Mouse (Mus musculus) embryonic fibroblast, embryonic 13.5 days (primary cell): ENCODE data around the gene Epb41l2. TPM values are rescaled to one million over a fixed set of nuclear protein-coding genes. Genes with fewer than 3 reads are reported as not detected.

Experiments
- H3K27ac ChIP-seq: 2 replicates; pipeline ENCODE4 v1.5.1; 2012; ENCODE audit warnings: low read length, control low read depth, inconsistent platforms; ENCODE audit not compliant: insufficient read depth
- H3K4me1 ChIP-seq: 2 replicates; pipeline ENCODE4 v1.6.1; 2011; ENCODE audit warnings: low read length; ENCODE audit not compliant: control insufficient read depth, insufficient read depth
- H3K4me3 ChIP-seq: 2 replicates; pipeline ENCODE4 v1.5.1; 2011; ENCODE audit warnings: mild to moderate bottlenecking, control low read depth, low read length; ENCODE audit not compliant: insufficient read depth
- CTCF ChIP-seq: IDR thresholded peaks from 2 replicates; pipeline ENCODE4 v1.5.1; 2011; ENCODE audit warnings: mild to moderate bottlenecking, control low read depth, low read length, moderate library complexity, borderline replicate concordance; ENCODE audit not compliant: insufficient read depth
- POLR2A ChIP-seq: IDR thresholded peaks from 2 replicates; pipeline ENCODE4 v1.6.1; 2011; ENCODE audit warnings: low read depth, mild to moderate bottlenecking, control low read depth, low read length, moderate library complexity
- polyA plus RNA-seq: library from polyadenylated mRNA; stranded (reverse); fragments of >200 nt; gene quantifications from 2 replicates; pipeline ENCODE4 v1.2.4, GENCODE M21; 2011; ENCODE audit warnings: low read depth; ENCODE audit not compliant: missing spikeins, insufficient read length

The Epb41l2 gene
- polyA plus RNA-seq, 1 experiment = 134 TPM

DNA sequence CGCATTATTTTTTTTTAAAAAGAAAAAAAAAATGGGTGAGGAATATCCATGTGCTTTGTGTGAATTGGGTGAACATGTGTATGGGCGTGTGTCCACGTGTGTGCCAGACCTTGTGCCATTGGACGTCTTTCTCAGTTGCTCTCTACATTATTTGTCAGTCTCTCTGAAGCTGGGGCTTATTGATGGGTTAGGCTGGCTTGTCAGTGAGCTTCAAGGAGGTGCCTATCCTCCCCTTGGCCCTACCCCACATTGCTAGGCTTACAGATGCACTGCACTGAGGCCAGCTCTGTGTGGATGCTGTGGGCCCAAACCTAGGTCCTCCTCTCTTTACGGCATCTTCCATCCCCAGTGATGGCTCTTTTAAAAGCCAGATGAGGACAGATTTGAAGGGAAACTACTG is 69.1 kb downstream of the Epb41l2 start:
- H3K27ac ChIP-seq = no peak overlapping the region
- H3K4me1 ChIP-seq = peaks cover 22% of the 10 kb centered on the region
- no peak overlapping the region for H3K4me3 ChIP-seq
- TF ChIP-seq POLR2A = no peak
- TF ChIP-seq CTCF = no peak

GRCm38 (mm10) chr10:25429346-25429745 is 69.7 kb downstream of the Epb41l2 start:
- no peak overlapping the region for H3K27ac ChIP-seq
- H3K4me3 ChIP-seq = no peak overlapping the region
- H3K4me1 ChIP-seq = peaks cover 23% of the 10 kb centered on the region
- TF ChIP-seq CTCF (no peak), POLR2A (no peak)

GRCm38 (mm10) chr10:25430862-25431261 is 71.3 kb downstream of the Epb41l2 start:
- TF ChIP-seq POLR2A = no peak
- TF ChIP-seq CTCF = no peak
- Histone ChIP-seq H3K4me1 (peaks cover 27% of the 10 kb centered on the region), H3K4me3 (no peak overlapping the region), H3K27ac (peak overlapping the region; percentile 30; the same call in 1 of the 2 replicates)

- no peak for TF ChIP-seq POLR2A
- no peak for TF ChIP-seq CTCF
- Histone ChIP-seq H3K27ac (peak overlapping the region; percentile 43), H3K4me1 (peaks cover 24% of the 10 kb centered on the region), H3K4me3 (no peak overlapping the region)
These were observed 72.8 kb downstream of the Epb41l2 start for GRCm38 (mm10) chr10:25432351-25432750.

- Histone ChIP-seq H3K27ac (peak overlapping the region; percentile 43; the same call in 1 of the 2 replicates), H3K4me3 (no peak overlapping the region), H3K4me1 (peaks cover 24% of the 10 kb centered on the region)
- TF ChIP-seq POLR2A (no peak), CTCF (no peak)
These were observed 73.3 kb downstream of the Epb41l2 start for GRCm38 (mm10) chr10:25432938-25433337.

- TF ChIP-seq CTCF (no peak), POLR2A (no peak)
- Histone ChIP-seq H3K27ac (no peak overlapping the region), H3K4me1 (peaks cover 24% of the 10 kb centered on the region), H3K4me3 (no peak overlapping the region)
These were observed 73.9 kb downstream of the Epb41l2 start for GRCm38 (mm10) chr10:25433524-25433923.

DNA sequence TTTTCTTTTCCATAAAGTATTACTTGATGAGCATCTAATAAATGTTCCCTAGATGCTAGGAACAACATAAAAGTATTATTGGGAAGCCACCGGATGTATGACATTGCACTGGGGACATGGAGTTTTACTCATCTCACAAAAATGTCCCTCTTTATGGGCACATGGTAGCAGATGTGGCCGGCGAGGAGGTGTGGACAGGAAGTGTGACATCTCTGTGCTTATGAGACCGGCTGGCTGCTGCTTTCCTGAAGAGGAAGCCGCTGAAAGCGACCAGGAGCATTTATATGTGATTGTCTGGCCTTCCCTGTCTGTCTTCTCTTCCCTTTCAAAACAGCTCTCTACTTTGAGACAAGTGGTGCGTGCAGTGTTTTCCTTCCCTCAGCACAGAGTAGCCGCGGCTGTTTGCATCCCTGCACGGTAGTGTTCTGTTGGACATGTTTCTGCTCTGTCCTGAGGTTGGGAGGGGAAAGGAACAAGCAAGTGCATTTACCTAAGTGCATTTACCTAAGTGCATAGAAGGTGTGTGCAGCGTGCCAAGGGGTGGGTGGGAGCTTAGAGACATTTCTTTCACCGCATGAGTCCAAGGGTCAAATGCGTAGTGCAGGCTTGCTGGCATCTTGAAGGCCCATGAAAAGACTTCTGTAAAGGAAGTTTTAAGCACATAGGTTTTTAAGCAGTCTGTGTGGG is 74.9 kb downstream of the Epb41l2 start:
- H3K4me3 ChIP-seq = no peak overlapping the region
- no peak for TF ChIP-seq CTCF
- TF ChIP-seq POLR2A = no peak
- no peak overlapping the region for H3K27ac ChIP-seq
- H3K4me1 ChIP-seq = peaks cover 22% of the 10 kb centered on the region

DNA sequence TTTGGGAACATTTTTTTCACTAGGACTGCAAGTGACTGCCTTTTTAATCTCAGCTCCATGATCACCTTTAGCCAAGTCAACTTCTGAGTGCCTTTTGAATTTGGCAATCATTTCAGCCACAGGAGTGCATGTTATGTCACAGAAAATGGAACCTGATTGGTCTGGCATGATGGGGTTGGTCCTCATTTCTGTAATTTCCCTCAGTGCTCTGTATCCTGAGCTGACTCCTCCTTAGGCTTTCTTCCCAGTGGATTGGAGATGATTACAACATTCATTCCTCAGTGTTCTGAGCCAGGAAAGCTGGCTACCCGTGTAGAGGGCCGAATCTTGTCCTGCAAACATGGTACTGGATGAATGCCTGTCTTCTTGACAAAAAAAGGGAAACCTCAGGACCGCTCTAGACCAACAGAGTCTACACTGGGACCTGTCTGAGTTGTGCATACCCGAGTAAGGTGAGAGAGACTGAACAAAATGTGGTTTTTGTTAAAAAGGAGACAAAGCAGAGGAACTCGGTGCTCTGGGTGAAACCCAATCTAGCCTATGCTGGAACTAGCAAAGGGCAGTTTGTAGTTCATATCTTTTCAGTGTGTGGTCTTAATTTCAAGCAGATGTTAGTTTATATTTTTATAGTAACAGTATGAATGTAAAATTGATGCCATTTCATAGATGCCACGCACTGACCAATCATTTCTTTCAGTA is 77.3 kb downstream of the Epb41l2 start:
- no peak for TF ChIP-seq CTCF
- TF ChIP-seq POLR2A = no peak
- Histone ChIP-seq H3K4me3 (no peak overlapping the region), H3K4me1 (peaks cover 20% of the 10 kb centered on the region), H3K27ac (peak overlapping the region; percentile 86)

- TF ChIP-seq CTCF (no peak), POLR2A (no peak)
- H3K4me3 ChIP-seq = no peak overlapping the region
- peaks cover 14% of the 10 kb centered on the region for H3K4me1 ChIP-seq
- 0 out of 2 replicates have a peak overlapping the region, but pooled peaks have one; percentile 16 for H3K27ac ChIP-seq
These were observed 78.1 kb downstream of the Epb41l2 start for GRCm38 (mm10) chr10:25437586-25438298.
